Mouse (Mus musculus) mature B cell (primary cell): ENCODE results near the gene Hdac9.
"Not testable (repeated sequence)": the region's sequence is repeated elsewhere in the genome, so short reads cannot be mapped to it uniquely, and the experiment has no call there.

ENCODE experiments used
- in situ Hi-C: fragments of 300-500 bp; cut with MboI; formaldehyde crosslinking; loops from 2 replicates; pipeline ENCODE4 v1.14.3; 2019

Gene Hdac9

DNA sequence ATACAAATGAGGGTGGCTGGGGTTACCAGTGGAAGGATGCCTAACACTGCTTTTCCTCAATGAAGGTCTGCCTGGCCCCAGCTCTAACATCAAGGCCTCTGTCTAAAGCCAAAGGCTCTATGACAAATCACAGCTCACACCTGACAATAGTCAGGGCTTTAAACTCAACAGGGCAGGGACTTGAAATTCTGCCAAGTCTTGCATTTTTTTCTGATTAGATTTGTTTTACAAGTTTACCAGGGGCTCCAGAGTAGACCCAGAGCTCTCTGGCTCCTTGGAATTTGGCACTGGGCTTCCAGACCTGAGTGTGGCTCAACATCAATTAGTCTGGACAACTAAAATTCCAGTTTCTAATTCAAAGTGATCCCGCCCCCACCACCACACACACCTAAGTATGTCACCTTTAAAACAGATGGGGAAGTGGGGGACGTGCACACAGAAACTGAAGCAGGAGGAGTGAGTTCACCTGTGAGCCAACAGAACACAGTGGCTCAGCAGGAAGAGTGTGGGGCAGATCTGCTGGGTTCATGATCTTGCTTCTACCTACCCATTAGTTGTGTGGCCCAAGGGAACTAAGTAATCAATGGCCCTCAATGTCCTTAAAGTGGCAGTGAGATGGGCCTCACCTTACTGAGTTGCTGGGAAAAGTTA, 829.5 kb downstream of the Hdac9 start:
- in situ Hi-C loops: no loop called here

DNA sequence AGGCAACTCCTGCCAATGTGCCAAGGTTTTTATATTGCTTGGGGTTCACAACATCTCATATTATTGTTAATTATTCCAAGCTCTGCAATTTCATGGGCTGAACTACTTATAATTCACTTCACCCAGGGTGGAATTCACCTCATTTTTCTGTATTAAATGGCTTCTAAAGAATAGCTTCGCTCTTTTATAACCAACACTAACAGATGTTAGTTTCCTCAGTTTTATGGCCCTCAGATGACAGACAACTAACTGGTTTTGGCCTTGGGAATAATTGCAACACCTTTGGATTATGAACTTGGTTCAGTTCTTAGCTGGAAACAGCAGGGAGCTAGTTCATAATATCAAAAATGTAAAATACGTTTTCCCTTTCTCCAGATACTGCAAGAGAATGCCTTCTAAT, 839.9 kb downstream of the Hdac9 start:
- in situ Hi-C loops: no loop called here

DNA sequence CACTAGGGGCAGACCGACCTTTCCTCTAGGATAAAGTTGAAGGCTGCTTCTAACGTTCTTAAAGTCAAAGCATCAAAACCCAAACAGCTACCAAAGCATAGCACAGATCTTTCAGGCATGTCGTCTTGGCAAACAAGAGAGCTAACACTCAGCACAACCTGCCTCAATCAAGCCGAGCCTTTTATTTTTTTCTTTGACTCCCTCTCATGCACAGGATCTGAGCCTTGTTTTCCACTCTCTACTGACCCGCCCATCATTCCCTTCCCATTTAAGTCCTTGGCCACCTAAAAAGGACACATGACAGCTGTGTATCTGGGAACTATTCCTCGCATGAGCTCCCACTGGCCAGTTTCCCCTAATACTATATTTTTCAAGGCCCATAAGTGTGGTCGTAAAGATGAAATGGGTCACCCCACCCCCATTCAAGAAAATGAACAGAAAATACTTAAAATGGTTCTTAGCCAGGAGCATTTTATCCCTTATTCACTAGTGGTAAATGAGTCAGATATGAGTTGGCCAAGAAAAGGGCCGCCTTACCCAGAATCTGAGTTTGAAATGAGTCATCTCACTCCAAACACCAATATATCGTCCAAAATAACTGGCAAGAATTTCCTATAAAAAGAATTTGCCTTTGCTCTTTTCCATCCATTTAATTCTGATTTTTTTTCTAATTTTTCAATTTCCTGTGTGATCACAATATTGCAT, 840.9 kb downstream of the Hdac9 start:
- in situ Hi-C loops: no loop called here

DNA sequence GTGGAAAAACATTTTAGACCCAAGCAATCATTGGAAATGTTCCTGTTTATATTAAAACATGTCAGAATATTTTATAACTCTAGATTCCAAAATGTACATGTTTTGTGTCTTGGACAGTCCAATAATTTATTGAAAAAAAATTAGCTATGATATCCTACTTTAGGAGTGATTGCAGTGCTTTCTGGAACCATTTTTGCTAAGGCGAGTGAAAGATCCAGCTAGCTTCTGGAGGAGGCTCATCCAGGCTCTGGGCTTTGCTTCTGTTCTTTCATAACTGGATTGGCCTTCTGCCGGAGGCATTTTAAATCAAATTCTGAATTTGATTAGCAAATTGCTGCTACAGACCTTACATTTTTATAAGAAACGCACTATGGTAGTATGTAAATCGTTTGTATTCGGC, 864.4 kb downstream of the Hdac9 start:
- in situ Hi-C loops: no loop called here

DNA sequence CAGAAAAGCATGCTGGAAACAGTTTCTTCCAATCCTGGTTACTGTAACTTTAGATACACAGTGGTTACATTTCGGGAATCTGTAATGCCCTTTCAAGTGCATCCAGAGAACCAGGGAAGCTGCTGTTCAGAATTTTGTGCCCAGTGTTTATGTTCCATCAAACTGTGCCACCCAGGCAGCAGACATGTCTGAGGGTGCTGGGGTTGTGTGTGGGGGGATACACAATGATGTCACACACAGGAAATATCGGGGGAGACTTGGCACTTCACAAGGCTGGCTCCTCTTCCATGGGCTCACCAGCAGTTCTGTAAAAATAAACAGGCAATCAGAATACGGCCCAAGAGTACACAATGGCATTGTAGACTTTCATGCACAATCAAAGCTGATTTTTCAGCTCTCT, 864.9 kb downstream of the Hdac9 start:
- in situ Hi-C loops: no loop called here

DNA sequence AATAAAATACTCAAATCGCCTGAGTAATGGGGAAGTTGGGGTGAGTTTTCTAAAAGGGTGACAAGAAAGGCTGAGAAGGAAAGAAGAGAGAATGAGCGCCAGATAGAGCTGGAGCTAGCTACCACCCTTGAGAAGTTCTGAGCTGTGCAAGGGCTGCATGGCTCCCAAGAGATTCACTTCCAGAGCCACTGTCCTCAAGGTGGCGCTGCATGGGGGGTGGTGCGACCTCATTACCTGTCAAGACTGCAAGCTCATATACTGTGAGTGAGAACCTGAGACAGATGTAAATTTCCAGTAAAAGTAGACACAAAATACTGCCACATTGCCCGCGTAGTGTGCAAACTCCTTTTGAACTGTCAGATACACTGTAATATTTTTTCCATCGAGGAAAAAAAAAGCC, 865.8 kb downstream of the Hdac9 start:
- in situ Hi-C loops: no loop called here

DNA sequence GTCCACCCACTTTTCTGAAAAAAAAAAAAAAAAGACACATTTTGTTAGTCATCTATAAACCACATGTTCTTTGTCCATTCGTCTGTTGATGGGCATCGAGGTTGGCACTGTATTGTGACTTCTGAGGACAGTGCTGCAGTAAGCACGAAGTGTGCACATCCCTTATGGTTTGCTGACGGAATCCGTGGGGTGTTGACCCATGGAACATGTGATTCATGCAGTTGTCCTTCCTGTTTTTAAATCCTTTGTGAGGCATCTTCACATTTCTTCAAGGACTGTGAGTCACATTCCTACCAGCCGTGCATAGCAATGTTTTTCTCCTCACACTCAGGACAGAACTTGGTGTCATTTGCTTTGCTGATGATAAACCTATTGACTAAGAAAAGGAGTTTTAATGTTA, 875.9 kb downstream of the Hdac9 start:
- in situ Hi-C loops: no loop called here

DNA sequence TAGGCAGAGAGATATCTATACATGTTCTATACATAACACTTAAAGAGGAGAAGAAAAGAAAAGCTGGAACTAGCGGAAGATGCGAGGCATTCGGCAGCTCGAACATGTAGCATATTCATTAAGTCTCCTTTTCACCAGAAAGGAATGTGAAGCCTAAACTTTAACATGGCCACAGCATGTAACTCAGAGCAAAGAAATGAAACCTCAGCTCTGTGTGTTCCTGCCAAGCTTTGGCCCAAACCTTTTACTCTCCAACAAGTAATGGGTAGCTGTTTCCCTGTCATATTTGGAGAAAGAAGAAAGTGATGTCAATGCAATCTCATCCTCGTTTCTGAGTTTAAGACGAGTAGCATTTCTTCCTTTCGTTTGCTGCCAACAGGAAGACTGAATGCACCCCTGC, 876.8 kb downstream of the Hdac9 start:
- in situ Hi-C loops: no loop called here

DNA sequence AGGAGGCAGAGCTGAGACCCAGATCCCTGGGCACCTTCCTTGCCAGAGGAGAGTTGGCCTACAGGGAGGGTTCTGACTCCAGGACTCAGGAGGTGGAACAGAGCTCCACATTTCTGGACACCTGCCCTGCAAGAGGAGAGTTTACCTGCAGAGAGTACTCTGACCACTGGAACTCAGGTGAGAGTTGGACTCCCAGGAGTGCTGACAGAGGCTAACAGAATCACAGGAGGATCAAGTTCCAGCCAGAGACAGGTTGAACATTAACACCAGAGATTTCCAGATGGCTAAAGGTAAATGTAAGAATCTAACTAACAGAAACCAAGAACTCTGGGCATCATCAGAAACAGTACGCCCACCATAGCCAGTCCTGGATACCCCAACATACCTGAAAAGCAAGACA, 907.1 kb downstream of the Hdac9 start:
- in situ Hi-C loops: not testable (repeated sequence)
